Mouse (Mus musculus): ENCODE measurements around the gene Il27ra. TPM values are rescaled to one million over a fixed set of nuclear protein-coding genes. Genes with fewer than 3 reads are reported as not detected.
"Not testable (repeated sequence)": the region's sequence is repeated elsewhere in the genome, so short reads cannot be mapped to it uniquely, and the experiment has no call there.

Il27ra gene
- polyA plus RNA-seq, 1 experiment from 2014 or later, result 0.87 TPM

- 77% methylated on average over 7 of the region's 7 CpGs for WGBS (ENCODE audit: insufficient replicate concordance)
- not testable (repeated sequence) for H3K4me2 ChIP-seq (ENCODE audit: low read depth, low read length); H3K27ac ChIP-seq (ENCODE audit: low read length); H3K9ac ChIP-seq (ENCODE audit: low read depth, low read length); H3K4me3 ChIP-seq (ENCODE audit: low read depth, low read length); ATAC-seq (ENCODE audit: low read depth); H3K9me3 ChIP-seq (replicated peaks; ENCODE audit: control insufficient read depth, low read length)
- Histone ChIP-seq H3K27me3 (ENCODE audit: control insufficient read depth, insufficient read depth, low read depth, low read length) (peaks cover 11% of the 10 kb centered on the region), H3K36me3 (ENCODE audit: control insufficient read depth, insufficient read depth) (peaks cover 14% of the 10 kb centered on the region), H3K4me1 (ENCODE audit: control insufficient read depth, low read depth, low read length) (peaks cover 19% of the 10 kb centered on the region)
These were observed 36.9 kb downstream of the Il27ra start for GRCm38 (mm10) chr8:84005502-84005901.

DNA sequence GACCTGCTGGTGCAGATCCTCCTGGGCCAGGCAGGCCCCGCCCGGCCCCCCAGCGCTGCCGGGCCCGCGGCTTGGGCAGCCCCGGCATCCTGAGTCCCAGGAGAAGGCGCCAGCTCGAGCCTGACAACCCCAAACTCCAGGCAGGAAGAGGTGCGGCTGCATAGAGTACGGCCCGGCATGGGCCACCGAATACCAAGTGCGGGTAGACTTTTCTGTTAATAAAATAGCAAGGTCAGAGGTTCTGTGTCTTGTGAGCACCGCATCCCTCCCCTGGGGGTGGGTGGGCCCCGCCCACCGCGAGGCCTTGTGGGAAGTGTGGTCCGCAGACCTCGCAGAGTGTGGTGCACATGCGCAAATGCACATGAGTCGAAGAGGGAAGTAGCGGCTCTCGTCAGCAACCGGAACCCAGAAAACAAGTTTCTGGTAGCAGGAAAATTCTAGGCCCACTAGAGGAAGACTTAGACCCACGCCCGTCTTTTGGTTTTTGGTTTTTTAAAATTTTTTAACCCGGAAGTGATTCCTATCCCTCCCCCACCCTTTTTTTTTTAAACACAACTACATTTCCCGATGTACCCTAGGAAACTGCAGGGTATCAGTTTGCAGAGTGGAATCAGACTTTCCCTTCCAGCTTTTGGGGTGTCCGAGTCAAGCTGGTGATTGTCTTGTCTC lies 37.7 kb downstream of the Il27ra start:
- ATAC-seq (ENCODE audit: low read depth), result peak; percentile 92
- H3K27me3 ChIP-seq (ENCODE audit: control insufficient read depth, insufficient read depth, low read depth, low read length), result peaks cover 3% of the 10 kb centered on the region
- H3K4me2 ChIP-seq (ENCODE audit: low read depth, low read length), result peak overlapping the region; percentile 88
- under 1% methylated on average over 30 of the region's 30 CpGs for WGBS (ENCODE audit: insufficient replicate concordance)
- peak overlapping the region; percentile 65 for H3K9ac ChIP-seq (ENCODE audit: low read depth, low read length)
- peaks cover 23% of the 10 kb centered on the region for H3K4me1 ChIP-seq (ENCODE audit: control insufficient read depth, low read depth, low read length)
- peak overlapping the region; percentile 68 for H3K4me3 ChIP-seq (ENCODE audit: low read depth, low read length)
- H3K36me3 ChIP-seq (ENCODE audit: control insufficient read depth, insufficient read depth), result peaks cover 22% of the 10 kb centered on the region
- H3K9me3 ChIP-seq (replicated peaks; ENCODE audit: control insufficient read depth, low read length), result no peaks in the 10 kb centered on the region
- peak overlapping the region; percentile 67 for H3K27ac ChIP-seq (ENCODE audit: low read length)

GRCm38 (mm10) chr8:84003612-84004246 lies 38.7 kb downstream of the Il27ra start:
- ATAC-seq (ENCODE audit: low read depth), result no peak
- Histone ChIP-seq H3K9ac (ENCODE audit: low read depth, low read length) (no peak overlapping the region), H3K27ac (ENCODE audit: low read length) (no peak overlapping the region; the same call in 1 of the 2 replicates), H3K4me2 (ENCODE audit: low read depth, low read length) (peak overlapping the region; percentile 88), H3K4me3 (ENCODE audit: low read depth, low read length) (peak overlapping the region; percentile 68), H3K4me1 (ENCODE audit: control insufficient read depth, low read depth, low read length) (peaks cover 33% of the 10 kb centered on the region), H3K36me3 (ENCODE audit: control insufficient read depth, insufficient read depth) (peaks cover 28% of the 10 kb centered on the region), H3K9me3 (replicated peaks; ENCODE audit: control insufficient read depth, low read length) (no peaks in the 10 kb centered on the region), H3K27me3 (ENCODE audit: control insufficient read depth, insufficient read depth, low read depth, low read length) (no peaks in the 10 kb centered on the region)
- 65% methylated on average over 6 of the region's 6 CpGs for WGBS (ENCODE audit: insufficient replicate concordance)

DNA sequence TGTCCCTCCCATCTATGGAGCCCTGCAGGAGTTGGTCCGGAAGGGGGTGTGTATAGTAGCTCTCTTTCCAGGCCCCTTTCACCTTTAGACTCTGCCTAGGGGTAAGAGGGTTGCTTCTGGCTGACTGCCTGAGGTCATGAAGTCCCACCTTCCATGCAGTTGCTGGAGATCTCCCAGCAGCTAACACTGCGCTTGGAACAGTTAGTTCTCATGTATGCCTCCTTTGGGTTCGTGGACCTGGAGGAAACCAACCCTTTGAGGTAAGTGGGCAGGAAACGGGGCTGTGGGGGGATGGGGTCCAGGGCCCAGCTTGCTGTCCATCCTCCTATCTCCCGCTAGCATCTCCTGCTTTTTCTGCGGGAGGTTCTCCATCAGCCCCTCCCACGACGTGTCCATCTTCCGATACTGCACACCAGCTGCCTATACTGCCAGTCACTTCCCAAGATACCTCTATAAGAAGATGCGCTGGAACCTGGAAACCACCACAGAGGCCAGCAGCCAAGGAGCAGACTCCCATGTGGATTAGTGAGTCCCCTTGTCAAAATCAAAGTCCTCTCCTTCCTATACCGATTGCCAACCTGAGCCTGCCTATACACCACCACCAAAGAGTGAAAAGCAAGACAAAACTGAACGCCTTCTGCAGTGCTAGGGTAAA lies 39.3 kb downstream of the Il27ra start:
- no peak overlapping the region for H3K4me2 ChIP-seq (ENCODE audit: low read depth, low read length)
- H3K9me3 ChIP-seq (replicated peaks; ENCODE audit: control insufficient read depth, low read length), result no peaks in the 10 kb centered on the region
- no peak for ATAC-seq (ENCODE audit: low read depth)
- H3K27ac ChIP-seq (ENCODE audit: low read length), result 0 out of 2 replicates have a peak overlapping the region, but pooled peaks have one; percentile 2
- H3K9ac ChIP-seq (ENCODE audit: low read depth, low read length), result no peak overlapping the region
- H3K36me3 ChIP-seq (ENCODE audit: control insufficient read depth, insufficient read depth), result peaks cover 28% of the 10 kb centered on the region
- H3K4me1 ChIP-seq (ENCODE audit: control insufficient read depth, low read depth, low read length), result peaks cover 36% of the 10 kb centered on the region
- WGBS (ENCODE audit: insufficient replicate concordance), result 61% methylated on average over 12 of the region's 12 CpGs
- no peaks in the 10 kb centered on the region for H3K27me3 ChIP-seq (ENCODE audit: control insufficient read depth, insufficient read depth, low read depth, low read length)
- no peak overlapping the region for H3K4me3 ChIP-seq (ENCODE audit: low read depth, low read length)

DNA sequence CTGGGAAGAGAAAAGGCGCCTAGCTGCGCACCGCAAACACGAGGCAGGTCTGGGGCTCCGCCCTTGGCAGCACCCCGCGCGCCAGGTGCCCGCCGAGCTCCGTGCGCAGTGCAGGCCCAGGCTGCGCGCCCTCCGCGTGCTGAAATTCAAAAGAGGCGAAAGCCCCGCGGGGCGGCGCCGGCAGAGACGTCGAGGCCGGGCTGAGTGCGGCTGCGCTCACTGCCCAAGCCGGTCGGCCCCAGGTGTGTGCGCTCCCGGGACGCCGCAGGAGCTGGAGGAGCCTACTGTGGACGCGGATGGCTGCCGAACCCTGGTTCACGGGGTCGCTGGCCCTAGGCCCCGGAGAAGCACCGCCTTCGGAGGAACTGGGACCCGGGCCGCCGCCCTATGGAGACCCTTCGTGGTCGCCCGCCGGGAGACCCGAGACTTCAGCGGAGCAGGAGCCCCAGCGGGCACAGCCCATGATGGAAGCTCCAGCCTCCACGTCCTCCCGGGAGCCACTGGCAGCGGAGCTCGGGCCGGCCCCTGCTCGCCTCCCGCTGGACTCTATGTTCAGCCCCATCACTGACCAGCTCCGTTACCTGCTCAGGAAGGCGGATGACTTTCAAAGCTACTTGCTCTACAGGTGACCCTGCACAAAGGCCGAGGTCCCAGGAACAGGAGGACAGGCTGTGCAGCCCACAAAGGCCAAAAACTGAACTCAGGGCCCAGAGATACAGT lies 40.9 kb downstream of the Il27ra start, which contains the start of gene 1700067K01Rik:
1700067K01Rik (plus strand) TSS at position 222 of the 720 bp plus-strand sequence.
- no peak for ATAC-seq (ENCODE audit: low read depth)
- no peaks in the 10 kb centered on the region for H3K9me3 ChIP-seq (replicated peaks; ENCODE audit: control insufficient read depth, low read length)
- no peaks in the 10 kb centered on the region for H3K27me3 ChIP-seq (ENCODE audit: control insufficient read depth, insufficient read depth, low read depth, low read length)
- no peak within 1 kb of the TSS for H3K27ac ChIP-seq (ENCODE audit: low read length)
- H3K36me3 ChIP-seq (ENCODE audit: control insufficient read depth, insufficient read depth), result peaks cover 28% of the 10 kb centered on the region
- WGBS (ENCODE audit: insufficient replicate concordance), result 80% methylated on average over 61 of the region's 61 CpGs
- no peak within 1 kb of the TSS for H3K9ac ChIP-seq (ENCODE audit: low read depth, low read length)
- H3K4me3 ChIP-seq (ENCODE audit: low read depth, low read length), result no peak within 1 kb of the TSS
- no peak within 1 kb of the TSS for H3K4me2 ChIP-seq (ENCODE audit: low read depth, low read length)
- peaks cover 38% of the 10 kb centered on the region for H3K4me1 ChIP-seq (ENCODE audit: control insufficient read depth, low read depth, low read length)

- 86% methylated on average over 2 of the region's 2 CpGs for WGBS (ENCODE audit: insufficient replicate concordance)
- ATAC-seq (ENCODE audit: low read depth), result no peak
- Histone ChIP-seq H3K4me2 (ENCODE audit: low read depth, low read length) (no peak overlapping the region), H3K27ac (ENCODE audit: low read length) (no peak overlapping the region), H3K36me3 (ENCODE audit: control insufficient read depth, insufficient read depth) (peaks cover 28% of the 10 kb centered on the region), H3K9ac (ENCODE audit: low read depth, low read length) (no peak overlapping the region), H3K4me1 (ENCODE audit: control insufficient read depth, low read depth, low read length) (peaks cover 41% of the 10 kb centered on the region), H3K4me3 (ENCODE audit: low read depth, low read length) (no peak overlapping the region), H3K27me3 (ENCODE audit: control insufficient read depth, insufficient read depth, low read depth, low read length) (no peaks in the 10 kb centered on the region), H3K9me3 (replicated peaks; ENCODE audit: control insufficient read depth, low read length) (no peaks in the 10 kb centered on the region)
These were observed 42.6 kb downstream of the Il27ra start for GRCm38 (mm10) chr8:83999825-84000224.

- no peaks in the 10 kb centered on the region for H3K27me3 ChIP-seq (ENCODE audit: control insufficient read depth, insufficient read depth, low read depth, low read length)
- H3K36me3 ChIP-seq (ENCODE audit: control insufficient read depth, insufficient read depth), result peaks cover 28% of the 10 kb centered on the region
- H3K27ac ChIP-seq (ENCODE audit: low read length), result no peak overlapping the region
These were observed 43.2 kb downstream of the Il27ra start for GRCm38 (mm10) chr8:83999057-83999705.

GRCm38 (mm10) chr8:83998231-83999056 lies 43.9 kb downstream of the Il27ra start:
- H3K27me3 ChIP-seq (ENCODE audit: control insufficient read depth, insufficient read depth, low read depth, low read length), result no peaks in the 10 kb centered on the region
- H3K27ac ChIP-seq (ENCODE audit: low read length), result peak overlapping the region; percentile 81
- H3K4me1 ChIP-seq (ENCODE audit: control insufficient read depth, low read depth, low read length), result peaks cover 41% of the 10 kb centered on the region
- 1% methylated on average over 79 of the region's 92 CpGs for WGBS (ENCODE audit: insufficient replicate concordance)
- ATAC-seq (ENCODE audit: low read depth), result peak; percentile 5
- peak overlapping the region; percentile 90 for H3K9ac ChIP-seq (ENCODE audit: low read depth, low read length)
- no peaks in the 10 kb centered on the region for H3K9me3 ChIP-seq (replicated peaks; ENCODE audit: control insufficient read depth, low read length)
- H3K4me2 ChIP-seq (ENCODE audit: low read depth, low read length), result peak overlapping the region; percentile 92
- peaks cover 28% of the 10 kb centered on the region for H3K36me3 ChIP-seq (ENCODE audit: control insufficient read depth, insufficient read depth)
- peak overlapping the region; percentile 88 for H3K4me3 ChIP-seq (ENCODE audit: low read depth, low read length)

More at GRCm38 (mm10) chr8:83999057-83999705, 43.2 kb downstream of the Il27ra start:
- Histone ChIP-seq H3K4me2 (ENCODE audit: low read depth, low read length) (peak overlapping the region; percentile 92), H3K9ac (ENCODE audit: low read depth, low read length) (peak overlapping the region; percentile 90), H3K4me1 (ENCODE audit: control insufficient read depth, low read depth, low read length) (peaks cover 40% of the 10 kb centered on the region), H3K9me3 (replicated peaks; ENCODE audit: control insufficient read depth, low read length) (no peaks in the 10 kb centered on the region), H3K4me3 (ENCODE audit: low read depth, low read length) (peak overlapping the region; percentile 88)
- whole genome bisulfite sequencing (ENCODE audit: insufficient replicate concordance), result 69% methylated on average over 16 of the region's 16 CpGs
- ATAC-seq (ENCODE audit: low read depth), result no peak
